Comparison of ENCODE assay signal across 38 mouse cellular contexts in genomic region chr9:123273876-123274275, GRCm38 (mm10). TPM values are rescaled to one million over a fixed set of nuclear protein-coding genes. Genes with fewer than 3 reads are reported as not detected.
"Had no signal": no experiment of that assay in that cellular context is flagged by ENCODE, and none has a peak within 500 bp of the region (broad histone marks: within the 10 kb centered on the region; RNA-seq: fewer than 3 reads in every experiment).

No protein-coding gene starts in this region.

- H3K27me3 ChIP-seq: heart, embryonic 12.5 days; heart, embryonic 13.5 days; heart, embryonic 15.5 days; hindbrain, embryonic 12.5 days; hindbrain, embryonic 13.5 days; hindbrain, embryonic 15.5 days; intestine, embryonic 15.5 days; kidney, embryonic 15.5 days had no signal

- H3K27ac ChIP-seq: heart, embryonic 10.5 days; heart, embryonic 13.5 days; heart, embryonic 15.5 days; hindbrain, embryonic 10.5 days; hindbrain, embryonic 12.5 days; hindbrain, embryonic 13.5 days; hindbrain, embryonic 14.5 days; hindbrain, embryonic 15.5 days; hindbrain, postnatal 0 days; intestine, embryonic 15.5 days; kidney, embryonic 15.5 days; kidney, postnatal 0 days; layer of hippocampus, adult 2 months; left cerebral cortex, adult 2 months had no signal

- H3K9me3 ChIP-seq: heart, embryonic 10.5 days; heart, embryonic 12.5 days; heart, embryonic 13.5 days; heart, embryonic 15.5 days; hindbrain, embryonic 10.5 days; hindbrain, embryonic 12.5 days; hindbrain, embryonic 13.5 days; hindbrain, embryonic 15.5 days; intestine, embryonic 15.5 days; kidney, embryonic 15.5 days had no signal

- H3K4me3 ChIP-seq: heart, embryonic 10.5 days; heart, embryonic 12.5 days; heart, embryonic 13.5 days; heart, embryonic 15.5 days; hindbrain, embryonic 10.5 days; hindbrain, embryonic 12.5 days; hindbrain, embryonic 13.5 days; hindbrain, embryonic 15.5 days; intestine, embryonic 15.5 days; kidney, embryonic 15.5 days; layer of hippocampus, adult 2 months; left cerebral cortex, adult 2 months had no signal

- H3K36me3 ChIP-seq: heart, embryonic 10.5 days; heart, embryonic 12.5 days; heart, embryonic 13.5 days; heart, embryonic 15.5 days; hindbrain, embryonic 10.5 days; hindbrain, embryonic 12.5 days; hindbrain, embryonic 13.5 days; hindbrain, embryonic 15.5 days; intestine, embryonic 15.5 days; kidney, embryonic 15.5 days had no signal

- H3K9ac ChIP-seq: heart, embryonic 12.5 days; heart, embryonic 13.5 days; heart, embryonic 15.5 days; hindbrain, embryonic 12.5 days; hindbrain, embryonic 13.5 days; hindbrain, embryonic 14.5 days; hindbrain, embryonic 15.5 days; intestine, embryonic 15.5 days; kidney, embryonic 15.5 days had no signal

- DNase-seq: heart, postnatal 10 days; heart, postnatal 14 days; heart, postnatal 36 days; heart, postnatal 4 days; kidney, adult 11 months; kidney, adult 18-20 months; kidney, adult 2 months; kidney, adult 8-10 months; kidney, adult 9 months; kidney, postnatal 10 days; kidney, postnatal 14 days; kidney, postnatal 25 days; kidney, postnatal 4 days; layer of hippocampus, adult 9-11 months; layer of hippocampus, postnatal 36 days had no signal

- H3K4me1 ChIP-seq: heart, embryonic 12.5 days; heart, embryonic 13.5 days; heart, embryonic 15.5 days; hindbrain, embryonic 10.5 days; hindbrain, embryonic 12.5 days; hindbrain, embryonic 13.5 days; hindbrain, embryonic 15.5 days; intestine, embryonic 15.5 days; kidney, embryonic 15.5 days had no signal

- ATAC-seq: hindbrain, embryonic 16.5 days; hindbrain, postnatal 0 days; inflammation-experienced regulatory T-cells, adult 6 months; intestine, embryonic 15.5 days; intestine, embryonic 16.5 days; intestine, postnatal 0 days had no signal

- H3K4me2 ChIP-seq: heart, embryonic 11.5 days; heart, embryonic 12.5 days; heart, embryonic 13.5 days; heart, embryonic 15.5 days; hindbrain, embryonic 12.5 days; hindbrain, embryonic 13.5 days; hindbrain, embryonic 14.5 days; hindbrain, embryonic 15.5 days; intestine, embryonic 15.5 days; kidney, embryonic 15.5 days had no signal

RNA-seq across cellular contexts. Expression of gene Cdcp1, which starts 58.0 kb away (rescaled TPM):
- total RNA-seq: layer of hippocampus, adult 18-20 months; layer of hippocampus, postnatal 14 days; layer of hippocampus, postnatal 25 days; layer of hippocampus, postnatal 36 days had no signal
